Mouse (Mus musculus): ENCODE measurements around the gene Mrps18c.

Mrps18c gene

GRCm38 (mm10) chr5:100798165-100798860 lies at the start of gene Mrps18c, which contains the start of gene Helq:
Mrps18c (plus strand) TSS chr5:100798627.
Helq (minus strand) TSS chr5:100798598.
- peak; percentile 82 to 85 for DNase-seq (ENCODE audit: low spot score in 2 of 2)

DNA sequence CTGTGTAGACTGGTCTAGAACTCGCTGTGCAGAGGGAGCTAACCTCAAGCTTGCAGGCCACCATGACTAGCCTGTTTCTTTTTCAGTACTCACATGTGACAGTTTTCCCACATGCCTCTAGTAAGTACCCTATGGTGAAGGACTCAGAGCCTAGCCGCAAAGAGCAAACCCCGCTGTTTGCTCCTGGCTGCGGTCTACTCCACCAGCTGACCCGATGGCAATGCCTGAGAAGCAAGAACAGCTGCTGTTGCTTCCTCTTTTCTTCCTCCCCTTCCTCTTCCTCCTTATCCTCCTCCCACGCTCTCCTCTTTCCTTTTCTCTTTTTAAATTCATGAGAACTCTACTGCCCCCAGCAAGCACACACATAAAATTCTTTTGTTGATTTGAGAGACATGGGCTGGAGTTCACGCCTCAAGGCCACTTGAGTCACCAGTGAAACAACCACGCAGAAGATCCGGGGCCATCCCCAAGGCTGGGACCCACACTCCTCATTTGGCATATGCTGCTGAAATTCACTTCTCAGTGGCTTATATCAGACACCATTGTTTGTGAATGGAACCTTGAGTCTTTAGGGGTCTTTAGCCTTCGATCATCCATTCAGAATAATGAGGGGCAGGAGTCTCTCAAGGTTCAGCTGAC lies 47.7 kb upstream of the Mrps18c start:
- DNase-seq (ENCODE audit: low spot score in 2 of 2) = no peak

GRCm38 (mm10) chr5:100751655-100752054 lies 46.8 kb upstream of the Mrps18c start:
- DNase-seq (ENCODE audit: low spot score in 2 of 2) = no peak

- no peak for DNase-seq (ENCODE audit: low spot score in 2 of 2)
Measured at GRCm38 (mm10) chr5:100753407-100753806, 45.0 kb upstream of the Mrps18c start.

DNA sequence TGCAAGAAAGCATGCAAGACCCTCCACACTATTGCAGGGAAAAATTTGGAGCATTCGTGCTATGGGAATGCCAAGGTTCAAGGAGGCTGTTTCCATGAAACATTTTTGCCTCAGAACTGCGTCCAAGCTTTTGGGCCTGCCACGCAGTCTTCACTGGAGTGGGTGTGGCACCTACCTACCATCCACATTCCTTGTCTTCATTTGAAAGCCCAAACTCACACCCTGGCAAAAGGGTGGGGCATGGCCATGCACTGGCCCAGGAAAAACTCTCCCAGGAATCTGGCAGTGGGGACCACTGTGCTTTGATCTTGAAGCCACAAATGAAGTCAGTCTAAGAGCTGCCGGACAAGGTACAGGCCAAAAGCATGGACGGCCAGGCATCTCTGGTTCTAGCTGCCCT lies 40.3 kb upstream of the Mrps18c start:
- no peak for DNase-seq (ENCODE audit: low spot score in 2 of 2)

GRCm38 (mm10) chr5:100760049-100760663 lies 38.3 kb upstream of the Mrps18c start:
- DNase-seq (ENCODE audit: low spot score in 2 of 2) = no peak

DNA sequence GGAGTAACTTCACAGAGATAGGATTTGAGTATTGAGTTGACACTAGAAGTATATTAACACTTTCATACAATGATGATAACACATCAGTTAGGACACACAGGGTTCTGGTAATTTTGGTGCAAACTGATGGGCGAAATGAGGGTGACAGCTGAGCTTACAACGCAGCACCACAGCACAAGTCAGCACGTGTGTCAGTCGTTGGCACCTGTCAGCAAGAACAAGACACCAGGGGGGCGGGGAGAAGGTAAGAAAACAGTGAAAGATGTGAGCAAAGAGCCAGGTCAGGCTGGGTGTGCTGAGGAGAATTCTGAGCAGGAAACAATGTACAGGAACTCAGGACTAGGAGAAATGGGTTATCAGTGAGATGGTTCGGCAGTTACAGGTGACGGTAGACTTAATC lies 36.7 kb upstream of the Mrps18c start:
- DNase-seq (ENCODE audit: low spot score in 2 of 2) = no peak

GRCm38 (mm10) chr5:100766026-100766425 lies 32.4 kb upstream of the Mrps18c start:
- DNase-seq (ENCODE audit: low spot score in 2 of 2) = no peak

GRCm38 (mm10) chr5:100771575-100771974 lies 26.9 kb upstream of the Mrps18c start:
- DNase-seq (ENCODE audit: low spot score in 2 of 2) = no peak

- no peak for DNase-seq (ENCODE audit: low spot score in 2 of 2)
Measured at GRCm38 (mm10) chr5:100775778-100776404, 22.5 kb upstream of the Mrps18c start.

DNA sequence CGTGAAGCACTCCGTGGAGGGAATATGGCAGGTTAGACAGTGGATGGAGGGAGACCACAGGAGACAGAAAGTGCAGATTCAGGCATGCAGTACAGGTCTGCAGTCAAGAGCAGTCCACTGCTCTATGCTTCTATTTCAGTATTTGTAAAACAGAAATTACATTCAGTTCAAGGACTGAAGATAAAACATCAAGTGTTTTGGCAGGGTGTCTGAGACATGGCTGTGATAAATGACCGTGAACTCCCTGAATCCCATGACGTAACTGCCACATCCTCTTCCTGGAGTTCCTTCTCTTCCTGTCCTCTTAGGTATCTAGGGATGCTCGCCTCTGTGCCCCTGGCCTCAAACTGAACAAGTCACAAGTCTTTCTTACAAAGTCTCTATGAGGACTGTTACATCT lies 21.5 kb upstream of the Mrps18c start:
- no peak for DNase-seq (ENCODE audit: low spot score in 2 of 2)

DNA sequence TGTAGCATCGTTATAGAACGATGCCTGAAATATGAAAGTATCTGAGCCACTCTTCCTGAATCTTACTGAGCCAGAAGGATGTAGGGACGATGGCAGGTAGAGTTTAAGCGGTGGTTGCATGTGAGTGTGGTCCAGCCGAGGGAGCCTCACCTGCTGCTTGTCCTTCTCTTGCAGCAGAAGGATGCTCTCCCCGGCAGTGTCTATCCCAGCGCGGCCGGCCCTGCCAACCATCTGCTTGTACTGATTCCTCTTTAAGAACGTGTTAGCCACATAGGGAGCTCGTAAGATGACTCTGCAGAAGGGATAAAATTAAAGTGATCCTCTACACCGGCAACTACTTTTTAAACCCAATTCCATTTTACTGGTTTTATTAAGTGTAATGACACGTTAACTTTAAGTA lies 19.4 kb upstream of the Mrps18c start:
- no peak for DNase-seq (ENCODE audit: low spot score in 2 of 2)

DNA sequence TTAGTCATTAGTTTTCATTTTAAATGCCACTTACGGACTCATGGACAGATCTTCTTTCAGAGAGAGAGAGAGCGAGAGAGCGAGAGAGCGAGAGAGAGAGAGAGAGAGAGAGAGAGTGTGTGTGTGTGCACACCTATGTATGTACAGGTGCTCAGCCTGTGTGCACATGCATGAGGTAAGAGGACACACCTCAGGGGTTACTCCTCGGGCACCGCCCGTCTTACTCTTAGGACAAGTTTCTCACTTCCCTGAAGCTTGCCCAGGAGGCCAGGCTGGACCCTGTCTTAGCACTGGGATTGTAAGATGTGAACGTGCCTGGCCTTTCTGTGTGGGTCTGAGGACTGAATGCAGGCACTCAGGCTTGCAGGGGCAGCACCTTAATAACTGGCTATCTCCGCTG lies 10.9 kb upstream of the Mrps18c start:
- DNase-seq (ENCODE audit: low spot score in 2 of 2) = no peak

- no peak for DNase-seq (ENCODE audit: low spot score in 2 of 2)
Measured at GRCm38 (mm10) chr5:100792261-100792660, 6.2 kb upstream of the Mrps18c start.

- DNase-seq (ENCODE audit: low spot score in 2 of 2) = no peak
Measured at GRCm38 (mm10) chr5:100794084-100794483, 4.3 kb upstream of the Mrps18c start.

- no peak for DNase-seq (ENCODE audit: low spot score in 2 of 2)
Measured at GRCm38 (mm10) chr5:100818341-100818740, 19.9 kb downstream of the Mrps18c start.

GRCm38 (mm10) chr5:100819568-100820480 lies 21.4 kb downstream of the Mrps18c start:
- no peak for DNase-seq (ENCODE audit: low spot score in 2 of 2)

DNA sequence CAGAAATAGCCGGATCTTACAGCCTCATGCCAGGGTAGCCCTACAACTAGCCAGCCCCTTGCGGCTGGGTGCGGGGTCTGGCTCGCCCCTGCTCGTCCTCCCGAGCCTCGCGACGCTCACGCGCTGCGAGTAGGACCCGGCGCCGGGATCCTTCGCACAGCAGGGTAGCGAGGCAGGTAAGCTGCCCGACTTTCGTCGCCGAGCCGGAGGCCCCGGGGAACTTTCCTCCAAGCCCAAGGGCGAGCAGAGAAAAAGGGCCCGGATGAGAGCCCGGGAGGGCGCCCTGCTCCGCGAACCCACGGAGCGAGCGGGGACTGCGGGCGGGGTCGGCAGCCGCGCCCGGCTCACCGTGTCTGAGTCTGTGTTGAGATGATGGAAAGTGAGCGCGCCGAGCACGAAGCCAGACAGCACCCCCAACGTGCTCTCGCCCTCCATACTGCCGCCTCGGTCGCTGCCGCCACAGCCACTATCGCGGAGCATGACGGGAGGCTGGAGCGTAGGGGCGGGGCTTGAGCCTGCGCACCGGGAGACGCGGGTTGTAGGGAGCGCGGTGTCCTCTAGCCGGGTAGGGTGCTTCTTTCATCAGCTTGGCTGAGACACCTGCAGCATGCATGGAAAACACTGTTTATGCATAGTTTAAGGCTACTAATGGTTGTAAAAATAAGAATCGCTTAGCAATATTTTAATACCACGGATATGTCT lies 22.2 kb downstream of the Mrps18c start, which contains the start of gene Abraxas1:
TSS of gene Abraxas1 (minus strand) at position 483 of the 702 bp plus-strand sequence.
- peak; percentile 77 to 84 for DNase-seq (ENCODE audit: low spot score in 2 of 2)

- DNase-seq (ENCODE audit: low spot score in 2 of 2) = no peak
Measured at GRCm38 (mm10) chr5:100821375-100821774, 22.9 kb downstream of the Mrps18c start.

GRCm38 (mm10) chr5:100822826-100823225 lies 24.4 kb downstream of the Mrps18c start:
- no peak for DNase-seq (ENCODE audit: low spot score in 2 of 2)

DNA sequence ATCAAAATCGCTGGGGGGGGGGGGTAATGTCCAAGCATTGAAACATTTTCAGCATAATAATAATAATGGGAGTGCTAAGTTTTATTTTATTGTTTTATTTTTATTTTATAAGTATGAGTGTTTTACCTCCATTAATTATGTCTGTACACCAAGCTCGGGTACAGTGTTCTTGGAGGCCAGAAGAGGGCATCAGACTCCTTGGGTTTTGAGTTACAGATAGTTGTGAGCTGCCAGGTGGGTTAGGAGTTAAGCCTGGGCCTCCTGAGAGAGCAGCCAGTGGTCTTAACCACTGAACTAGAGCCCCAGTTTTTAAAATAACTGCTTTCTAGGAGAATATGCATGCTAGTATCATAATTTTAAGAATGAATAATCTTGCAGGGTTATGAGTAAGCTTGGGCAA lies 27.5 kb downstream of the Mrps18c start:
- no peak for DNase-seq (ENCODE audit: low spot score in 2 of 2)
